Mouse (Mus musculus) A20 (cell line): ENCODE data around the gene Agmo.

Source experiments
- DNase-seq: peaks from one replicate; pipeline ENCODE4 v3.0.0-alpha.2; 2011; ENCODE audit warnings: low read depth, low spot score

Gene Agmo

GRCm38 (mm10) chr12:37241566-37242021 lies at the start of gene Agmo:
Agmo (plus strand) TSS chr12:37241641.
- DNase-seq = peak; percentile 20

GRCm38 (mm10) chr12:37231119-37231518 lies 10.3 kb upstream of the Agmo start:
- no peak for DNase-seq

GRCm38 (mm10) chr12:37240975-37241565 lies 371 bp upstream of the Agmo start:
- DNase-seq = no peak

- no peak for DNase-seq
These were observed 1.0 kb downstream of the Agmo start for GRCm38 (mm10) chr12:37242484-37242883.

GRCm38 (mm10) chr12:37244876-37245275 lies 3.4 kb downstream of the Agmo start:
- no peak for DNase-seq

- no peak for DNase-seq
These were observed 10.2 kb downstream of the Agmo start for GRCm38 (mm10) chr12:37251688-37252087.

GRCm38 (mm10) chr12:37257099-37257498 lies 15.7 kb downstream of the Agmo start:
- no peak for DNase-seq

GRCm38 (mm10) chr12:37259771-37260528 lies 18.5 kb downstream of the Agmo start:
- no peak for DNase-seq

GRCm38 (mm10) chr12:37263685-37264084 lies 22.2 kb downstream of the Agmo start:
- no peak for DNase-seq

GRCm38 (mm10) chr12:37268636-37269152 lies 27.3 kb downstream of the Agmo start:
- DNase-seq = no peak

GRCm38 (mm10) chr12:37272660-37273059 lies 31.2 kb downstream of the Agmo start:
- DNase-seq = no peak

GRCm38 (mm10) chr12:37273964-37274657 lies 32.7 kb downstream of the Agmo start:
- no peak for DNase-seq

GRCm38 (mm10) chr12:37274658-37275019 lies 33.2 kb downstream of the Agmo start:
- DNase-seq = no peak

GRCm38 (mm10) chr12:37306956-37307466 lies 65.6 kb downstream of the Agmo start:
- no peak for DNase-seq

GRCm38 (mm10) chr12:37310786-37311185 lies 69.3 kb downstream of the Agmo start:
- no peak for DNase-seq

GRCm38 (mm10) chr12:37322860-37323259 lies 81.4 kb downstream of the Agmo start:
- DNase-seq = no peak

- no peak for DNase-seq
These were observed 93.5 kb downstream of the Agmo start for GRCm38 (mm10) chr12:37334987-37335386.

- no peak for DNase-seq
These were observed 102.8 kb downstream of the Agmo start for GRCm38 (mm10) chr12:37344225-37344624.

GRCm38 (mm10) chr12:37345696-37346095 lies 104.3 kb downstream of the Agmo start:
- DNase-seq = no peak

- DNase-seq = no peak
These were observed 150.9 kb downstream of the Agmo start for GRCm38 (mm10) chr12:37392316-37392715.

- no peak for DNase-seq
These were observed 161.1 kb downstream of the Agmo start for GRCm38 (mm10) chr12:37402541-37402940.

- no peak for DNase-seq
These were observed 184.9 kb downstream of the Agmo start for GRCm38 (mm10) chr12:37426350-37426749.
